ENCODE assay signal across 25 mouse cellular contexts in the genomic region with DNA sequence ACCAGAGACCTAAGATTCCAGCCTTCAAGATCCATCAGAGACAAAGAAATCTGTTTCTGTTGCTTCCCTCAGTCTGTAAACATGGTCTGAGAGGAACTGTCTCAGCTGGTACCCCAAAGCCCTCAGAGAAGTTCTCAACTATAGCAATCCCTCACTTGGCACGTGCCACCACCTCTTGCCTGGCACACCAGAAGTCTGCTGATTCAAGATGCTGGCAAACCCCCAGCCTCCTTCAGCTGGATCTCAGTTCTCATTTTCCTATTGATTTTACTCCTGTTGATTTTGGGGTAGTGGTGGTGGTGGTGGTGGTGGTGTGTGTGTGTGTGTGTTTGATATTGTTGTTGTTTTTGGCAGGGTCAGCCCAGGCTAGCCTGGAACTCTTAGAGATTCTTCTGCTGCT. TPM values are rescaled to one million over a fixed set of nuclear protein-coding genes. Genes with fewer than 3 reads are reported as not detected.
DNase-seq lines count a peak whose midpoint lies in the region; ATAC-seq lines count a peak whose summit lies in the region.
"Had no signal": no experiment of that assay in that cellular context is flagged by ENCODE, and none has a peak within 500 bp of the region (broad histone marks: within the 10 kb centered on the region; RNA-seq: fewer than 3 reads in every experiment).

No protein-coding gene starts in this region.

- no peak for ATAC-seq in kidney, embryonic 16.5 days (ENCODE audit: low FRiP score, low TSS enrichment)
- no peak for ATAC-seq in embryonic facial prominence, embryonic 13.5 days (ENCODE audit: insufficient number of reproducible peaks, insufficient read depth, low FRiP score, low TSS enrichment, low read depth)
- no peak for ATAC-seq in limb, embryonic 15.5 days (ENCODE audit: insufficient number of reproducible peaks, low FRiP score, low TSS enrichment, low read depth)
- ATAC-seq: hindbrain, postnatal 0 days; intestine, embryonic 15.5 days had no signal

- no peaks in the 10 kb centered on the region for H3K9me3 ChIP-seq in kidney, embryonic 16.5 days (ENCODE audit: low read length)
- 0 out of 2 replicates have a peak, but pooled peaks cover 4% of the 10 kb centered on the region for H3K9me3 ChIP-seq in embryonic facial prominence, embryonic 13.5 days
- H3K9me3 ChIP-seq in limb, embryonic 15.5 days: no peaks in the 10 kb centered on the region
- H3K9me3 ChIP-seq: intestine, embryonic 15.5 days; liver, embryonic 13.5 days; midbrain, embryonic 13.5 days had no signal

- H3K36me3 ChIP-seq in kidney, embryonic 16.5 days (ENCODE audit: insufficient read depth, low read length): no peaks in the 10 kb centered on the region
- H3K36me3 ChIP-seq in embryonic facial prominence, embryonic 13.5 days: no peaks in the 10 kb centered on the region
- H3K36me3 ChIP-seq in limb, embryonic 15.5 days: no peaks in the 10 kb centered on the region
- H3K36me3 ChIP-seq: heart, embryonic 12.5 days; intestine, embryonic 15.5 days; liver, embryonic 13.5 days; midbrain, embryonic 13.5 days had no signal

- 83% methylated on average over 1 of the region's 1 CpGs for WGBS in kidney, embryonic 16.5 days
- WGBS in embryonic facial prominence, embryonic 13.5 days: 59% methylated on average over 1 of the region's 1 CpGs
- 79% methylated on average over 1 of the region's 1 CpGs for WGBS in limb, embryonic 15.5 days

- no peak overlapping the region for H3K4me2 ChIP-seq in kidney, embryonic 16.5 days (replicated peaks; ENCODE audit: low read depth, low read length)
- no peak overlapping the region for H3K4me2 ChIP-seq in embryonic facial prominence, embryonic 13.5 days
- no peak overlapping the region for H3K4me2 ChIP-seq in limb, embryonic 15.5 days
- H3K4me2 ChIP-seq: heart, embryonic 12.5 days; intestine, embryonic 15.5 days; liver, embryonic 13.5 days; midbrain, embryonic 13.5 days had no signal

- 0 out of 2 replicates have a peak overlapping the region, but pooled peaks have one; percentile 5 for H3K27ac ChIP-seq in kidney, embryonic 16.5 days (ENCODE audit: low read length)
- peak overlapping the region; percentile 83 for H3K27ac ChIP-seq in embryonic facial prominence, embryonic 13.5 days
- H3K27ac ChIP-seq in limb, embryonic 15.5 days: peak overlapping the region; percentile 50; the same call in 1 of the 2 replicates
- H3K27ac ChIP-seq: heart, adult 2 months; hindbrain, postnatal 0 days; intestine, embryonic 15.5 days; liver, embryonic 13.5 days; midbrain, embryonic 13.5 days had no signal

- H3K4me3 ChIP-seq in kidney, embryonic 16.5 days (ENCODE audit: low read length): no peak overlapping the region
- H3K4me3 ChIP-seq in embryonic facial prominence, embryonic 13.5 days: no peak overlapping the region
- no peak overlapping the region for H3K4me3 ChIP-seq in limb, embryonic 15.5 days
- H3K4me3 ChIP-seq: heart, adult 2 months; heart, embryonic 12.5 days; intestine, embryonic 15.5 days; liver, embryonic 13.5 days; megakaryocyte, embryonic 14.5 days; midbrain, embryonic 13.5 days had no signal

- peaks cover 6% of the 10 kb centered on the region; the same call in 1 of the 2 replicates for H3K4me1 ChIP-seq in kidney, embryonic 16.5 days (ENCODE audit: insufficient read depth, low read length)
- H3K4me1 ChIP-seq in embryonic facial prominence, embryonic 13.5 days: peaks cover 18% of the 10 kb centered on the region
- H3K4me1 ChIP-seq in limb, embryonic 15.5 days: peaks cover 12% of the 10 kb centered on the region
- H3K4me1 ChIP-seq: heart, embryonic 12.5 days had no signal

- DNase-seq in kidney, adult 8-10 months: no peak
- DNase-seq in adipocyte (ENCODE audit: low spot score): peak; percentile 53
- DNase-seq in right cerebral cortex, postnatal 10 days (ENCODE audit: low spot score in 2 of 2): no peak
- DNase-seq in testis, postnatal 14 days (ENCODE audit: low spot score): no peak
- DNase-seq: adrenal gland, postnatal 14 days; B cell, adult 2 months; cerebellum, adult 11 months; cerebellum, adult 9-10 months; cerebellum, postnatal 36 days; gastrocnemius, postnatal 36 days; heart, adult 2 months; kidney, adult 2 months; liver, embryonic 13.5 days; lung, adult 18-20 months; right cerebral cortex, postnatal 14 days; thymus, adult 18-20 months; thymus, postnatal 25 days had no signal

- H3K9ac ChIP-seq in kidney, embryonic 16.5 days (replicated peaks; ENCODE audit: low read length): no peak overlapping the region
- H3K9ac ChIP-seq in embryonic facial prominence, embryonic 13.5 days: no peak overlapping the region
- no peak overlapping the region for H3K9ac ChIP-seq in limb, embryonic 15.5 days
- H3K9ac ChIP-seq: heart, embryonic 12.5 days; intestine, embryonic 15.5 days; liver, embryonic 13.5 days; midbrain, embryonic 13.5 days had no signal

- no peaks in the 10 kb centered on the region for H3K27me3 ChIP-seq in kidney, embryonic 16.5 days (ENCODE audit: insufficient read depth, low read length)
- H3K27me3 ChIP-seq in embryonic facial prominence, embryonic 13.5 days: no peaks in the 10 kb centered on the region
- H3K27me3 ChIP-seq in limb, embryonic 15.5 days: no peaks in the 10 kb centered on the region
- H3K27me3 ChIP-seq: heart, embryonic 12.5 days; intestine, embryonic 15.5 days; midbrain, embryonic 13.5 days had no signal

RNA-seq across cellular contexts. Expression of a gene that starts 12.6 kb away (rescaled TPM):
- polyA plus RNA-seq in kidney, embryonic 16.5 days (2015; fragmentation: Nextera tagmentation; extraction: Ambion mirVana): 19.6 and 25.3 TPM in 2 replicates
- 10.3 and 13.3 TPM in 2 replicates for polyA plus RNA-seq in embryonic facial prominence, embryonic 13.5 days (2015; fragmentation: Nextera tagmentation; extraction: Ambion mirVana)
- 23.1 and 24.5 TPM in 2 replicates for polyA plus RNA-seq in limb, embryonic 15.5 days (2015; fragmentation: Nextera tagmentation; extraction: Ambion mirVana)

RNA-seq across cellular contexts. Expression of a gene that starts 36.2 kb away (rescaled TPM):
- polyA plus RNA-seq in kidney, embryonic 16.5 days (2015; fragmentation: Nextera tagmentation; extraction: Ambion mirVana): 89.9 and 100 TPM in 2 replicates
- polyA plus RNA-seq in embryonic facial prominence, embryonic 13.5 days (2015; fragmentation: Nextera tagmentation; extraction: Ambion mirVana): 311 and 321 TPM in 2 replicates
- 635 and 751 TPM in 2 replicates for polyA plus RNA-seq in limb, embryonic 15.5 days (2015; fragmentation: Nextera tagmentation; extraction: Ambion mirVana)

RNA-seq across cellular contexts. Expression of a gene that starts 48.6 kb away (rescaled TPM):
- 21.7 and 22.2 TPM in 2 replicates for polyA plus RNA-seq in kidney, embryonic 16.5 days (2015; fragmentation: Nextera tagmentation; extraction: Ambion mirVana)
- 16.5 and 16.7 TPM in 2 replicates for polyA plus RNA-seq in embryonic facial prominence, embryonic 13.5 days (2015; fragmentation: Nextera tagmentation; extraction: Ambion mirVana)
- 16.5 and 17.1 TPM in 2 replicates for polyA plus RNA-seq in limb, embryonic 15.5 days (2015; fragmentation: Nextera tagmentation; extraction: Ambion mirVana)

RNA-seq across cellular contexts. Expression of a gene that starts 58.6 kb away (rescaled TPM):
- polyA plus RNA-seq in kidney, embryonic 16.5 days (2015; fragmentation: Nextera tagmentation; extraction: Ambion mirVana): 18.6 and 20.7 TPM in 2 replicates
- 32.2 and 33.4 TPM in 2 replicates for polyA plus RNA-seq in embryonic facial prominence, embryonic 13.5 days (2015; fragmentation: Nextera tagmentation; extraction: Ambion mirVana)
- polyA plus RNA-seq in limb, embryonic 15.5 days (2015; fragmentation: Nextera tagmentation; extraction: Ambion mirVana): 17.6 and 21.0 TPM in 2 replicates

Comparison
In these comparisons a context has a peak if more than half of its experiments do, and no peak if none do; other contexts are left out.
1. H3K27ac ChIP-seq: peak in every context shown above with its lines; median percentile 83 in embryonic facial prominence, embryonic 13.5 days; 50 in limb, embryonic 15.5 days; 5 in kidney, embryonic 16.5 days.